Mouse (Mus musculus) cerebellum, adult 2 months (tissue): Measurements from ENCODE around the gene Ubp1. TPM values are rescaled to one million over a fixed set of nuclear protein-coding genes. Genes with fewer than 3 reads are reported as not detected.

Experiments
- DNase-seq, 2 experiments: peaks; one replicate each; pipeline ENCODE4 v3.0.0; 2021
- H3K27ac ChIP-seq: fragments of 200-500 bp; 2 replicates; pipeline ENCODE4 v1.5.1; 2012; ENCODE audit warnings: low read length, control low read depth, inconsistent platforms; ENCODE audit not compliant: insufficient read depth
- H3K27me3 ChIP-seq: fragments of 200-500 bp; 2 replicates; pipeline ENCODE4 v1.6.1; 2012; ENCODE audit warnings: inconsistent platforms, mild to moderate bottlenecking, low read length, moderate library complexity; ENCODE audit not compliant: control insufficient read depth, insufficient read depth
- H3K4me1 ChIP-seq: fragments of 200-500 bp; 2 replicates; pipeline ENCODE4 v1.6.1; 2011; ENCODE audit warnings: low read length; ENCODE audit not compliant: control insufficient read depth, insufficient read depth
- H3K4me3 ChIP-seq: fragments of 200-500 bp; replicated peaks from 2 replicates; pipeline ENCODE3; 2011; ENCODE audit warnings: mild to moderate bottlenecking, low read depth, low read length, control low read depth; ENCODE audit not compliant: insufficient read depth
- CTCF ChIP-seq: fragments of 200-500 bp; IDR thresholded peaks from 2 replicates; pipeline ENCODE4 v1.5.1; 2011; ENCODE audit warnings: low read depth, mild to moderate bottlenecking, control low read depth, low read length, moderate library complexity, borderline replicate concordance; ENCODE audit not compliant: insufficient read depth
- POLR2A ChIP-seq: fragments of 200-500 bp; IDR thresholded peaks from 2 replicates; pipeline ENCODE4 v1.6.1; 2011; ENCODE audit warnings: low read length, control low read depth, borderline replicate concordance; ENCODE audit not compliant: insufficient read depth
- WGBS: fragments of 180-500 bp; shearing (Covaris S2); methylation state at CpG from one replicate; pipeline ENCODE4 v1.1.7; 2018; 5-methylcytosine and 5-hydroxymethylcytosine counted together
- polyA plus RNA-seq: library from polyadenylated mRNA; depleted of rRNA; stranded (reverse); fragments of >200 nt; gene quantifications from 2 replicates; pipeline ENCODE4 v1.2.3, GENCODE M21; 2012; rRNA removed

The Ubp1 gene
- polyA plus RNA-seq, 1 experiment, result 116 TPM

- no peak overlapping the region for H3K27ac ChIP-seq
- DNase-seq, result no peak
These were observed 91.4 kb downstream of the Ubp1 start for GRCm38 (mm10) chr9:114022141-114022540.

GRCm38 (mm10) chr9:114025182-114025581, 94.4 kb downstream of the Ubp1 start:
- no peak for DNase-seq
- TF ChIP-seq POLR2A (no peak), CTCF (no peak)
- Histone ChIP-seq H3K27me3 (no peaks in the 10 kb centered on the region), H3K4me3 (peak overlapping the region; percentile 2), H3K4me1 (peaks cover 4% of the 10 kb centered on the region; the same call in 1 of the 2 replicates), H3K27ac (no peak overlapping the region)
- 35% methylated on average over 9 of the region's 9 CpGs for WGBS

More at GRCm38 (mm10) chr9:114022141-114022540, 91.4 kb downstream of the Ubp1 start:
- peaks cover 4% of the 10 kb centered on the region; the same call in 1 of the 2 replicates for H3K4me1 ChIP-seq
- no peaks in the 10 kb centered on the region for H3K27me3 ChIP-seq
- WGBS, result 69% methylated on average over 4 of the region's 4 CpGs
- TF ChIP-seq POLR2A (no peak), CTCF (no peak)
- no peak overlapping the region for H3K4me3 ChIP-seq

- WGBS, result 7% methylated on average over 8 of the region's 8 CpGs
- H3K27ac ChIP-seq, result no peak overlapping the region
These were observed 95.1 kb downstream of the Ubp1 start for GRCm38 (mm10) chr9:114025846-114026245.

GRCm38 (mm10) chr9:114026261-114026934, 95.7 kb downstream of the Ubp1 start:
- peak overlapping the region; percentile 86 for H3K4me3 ChIP-seq
- H3K4me1 ChIP-seq, result peaks cover 4% of the 10 kb centered on the region; the same call in 1 of the 2 replicates
- no peak overlapping the region; the same call in 1 of the 2 replicates for H3K27ac ChIP-seq
- under 1% methylated on average over 52 of the region's 52 CpGs for WGBS
- TF ChIP-seq CTCF (no peak), POLR2A (peak; percentile 65)
- H3K27me3 ChIP-seq, result no peaks in the 10 kb centered on the region
- peak; percentile 87 to 90 for DNase-seq

More at GRCm38 (mm10) chr9:114025846-114026245, 95.1 kb downstream of the Ubp1 start:
- Histone ChIP-seq H3K4me1 (peaks cover 4% of the 10 kb centered on the region; the same call in 1 of the 2 replicates), H3K4me3 (peak overlapping the region; percentile 86), H3K27me3 (no peaks in the 10 kb centered on the region)
- DNase-seq, result no peak
- no peak for TF ChIP-seq CTCF
- no peak for TF ChIP-seq POLR2A

Other genes with a start within 250 kb of the Ubp1 start
- 52.9 and 56.1 TPM in 2 replicates for gene Pdcd6ip, start 222.7 kb upstream of the Ubp1 start, polyA plus RNA-seq
- 145 and 149 TPM in 2 replicates for gene Clasp2, start 189.5 kb upstream of the Ubp1 start, polyA plus RNA-seq
- 25.2 and 28.4 TPM in 2 replicates for gene Fbxl2, start 115.3 kb downstream of the Ubp1 start, polyA plus RNA-seq
- gene Susd5, start 126.2 kb downstream of the Ubp1 start, polyA plus RNA-seq, result 1.4 and 1.8 TPM in 2 replicates